Mouse (Mus musculus) stomach, postnatal 0 days (tissue): ENCODE measurements at regions not wholly inside any gene's neighbourhood (a gene's known extent, or its start where the extent isn't known, plus 50 kb on each side); places are given as distances from the start of the nearest gene placed in this dataset.

Experiments used
- CTCF ChIP-seq: IDR thresholded peaks from 2 replicates; pipeline ENCODE4 v1.5.1; 2016; ENCODE audit warnings: antibody characterized with exemption, low read depth, mild to moderate bottlenecking, moderate library complexity
- EP300 ChIP-seq: optimal IDR thresholded peaks from 2 replicates; pipeline ENCODE3; 2016; ENCODE audit warnings: antibody characterized with exemption

DNA sequence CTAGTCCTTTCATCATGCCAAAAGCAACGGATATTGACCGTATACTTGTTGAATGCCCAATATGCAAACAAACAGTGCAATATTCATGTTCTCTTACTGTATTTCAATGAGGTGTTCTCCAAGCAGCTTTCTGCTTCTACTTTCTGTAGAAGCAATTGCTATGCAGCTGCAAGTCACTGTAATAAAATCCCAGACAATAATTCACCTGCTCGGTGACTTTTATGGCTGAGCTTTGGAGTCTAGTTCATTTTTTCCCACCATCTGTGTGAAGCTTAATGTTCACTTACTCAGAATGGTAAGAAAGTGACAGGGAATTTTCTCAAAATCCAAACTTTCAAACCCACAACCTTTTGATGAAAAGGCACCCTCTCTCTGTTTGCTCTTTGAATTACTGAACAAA, 252.8 kb downstream of the Arl4a start:
- TF ChIP-seq CTCF (no peak), EP300 (no peak)
